Mouse (Mus musculus): ENCODE measurements at regions not wholly inside any gene's neighbourhood (a gene's known extent, or its start where the extent isn't known, plus 50 kb on each side); places are given as distances from the start of the nearest gene placed in this dataset.

DNA sequence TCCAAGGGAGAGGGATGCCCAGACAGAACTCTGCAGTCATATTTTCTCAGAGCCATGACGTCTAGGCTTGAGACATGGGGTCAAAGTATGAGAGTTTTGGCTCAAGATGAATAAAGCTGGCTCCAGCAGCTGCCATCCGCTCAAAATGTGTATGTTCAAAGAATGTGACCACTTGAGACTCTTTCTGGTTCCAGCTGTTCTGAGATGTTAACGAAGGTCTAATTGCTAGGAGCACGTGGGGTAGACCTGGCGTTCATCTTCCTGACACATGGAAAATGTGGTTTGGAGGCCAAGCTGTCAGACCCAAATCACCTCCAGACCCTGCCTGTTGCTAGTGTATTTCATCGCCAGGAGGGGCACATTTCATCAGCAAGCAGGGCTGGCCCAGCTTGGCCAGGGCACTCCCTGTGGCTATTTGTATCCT lies 58.9 kb upstream of the Ankrd1 start:
- DNase-seq: peak; percentile 55

DNA sequence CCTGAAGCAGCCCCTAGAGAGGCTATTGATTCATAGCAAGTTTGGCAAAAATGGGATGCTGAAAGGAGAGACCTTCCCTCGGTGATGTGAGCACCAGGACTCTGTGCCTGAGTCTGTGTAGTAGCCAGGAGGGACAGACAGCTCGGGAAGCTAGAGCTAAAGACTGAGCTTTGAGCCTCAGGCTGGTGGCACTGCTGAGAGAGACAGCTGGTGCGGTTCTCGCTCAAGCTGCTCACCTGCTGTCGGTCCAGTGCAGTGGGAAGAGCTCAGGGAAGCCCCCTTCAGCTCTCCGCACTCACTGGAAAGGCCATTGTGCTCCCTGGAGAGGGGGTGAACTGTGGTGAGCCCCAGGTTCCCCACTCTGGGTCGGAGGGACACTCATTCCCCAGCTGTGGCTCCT lies 60.4 kb upstream of the Ankrd1 start:
- no peak for DNase-seq

DNA sequence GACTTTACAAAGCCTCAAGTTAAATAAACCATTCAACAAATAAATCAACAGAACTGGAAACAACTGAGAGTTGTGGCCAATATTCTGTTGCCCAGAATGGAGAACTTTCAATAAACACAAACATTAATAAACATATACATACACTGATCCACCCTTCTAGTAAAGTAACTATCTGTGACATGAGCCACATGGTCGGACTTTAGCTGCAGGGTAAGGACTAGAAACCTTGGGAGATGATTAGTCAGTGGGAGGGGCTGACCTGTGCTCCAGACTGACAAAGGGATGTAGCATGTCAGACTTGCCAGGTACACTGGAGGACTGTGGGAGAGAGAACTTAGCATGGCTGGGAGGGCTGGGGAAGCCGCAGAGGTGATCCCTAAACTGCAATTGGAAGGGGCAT lies 61.6 kb upstream of the Ankrd1 start:
- no peak for DNase-seq

DNA sequence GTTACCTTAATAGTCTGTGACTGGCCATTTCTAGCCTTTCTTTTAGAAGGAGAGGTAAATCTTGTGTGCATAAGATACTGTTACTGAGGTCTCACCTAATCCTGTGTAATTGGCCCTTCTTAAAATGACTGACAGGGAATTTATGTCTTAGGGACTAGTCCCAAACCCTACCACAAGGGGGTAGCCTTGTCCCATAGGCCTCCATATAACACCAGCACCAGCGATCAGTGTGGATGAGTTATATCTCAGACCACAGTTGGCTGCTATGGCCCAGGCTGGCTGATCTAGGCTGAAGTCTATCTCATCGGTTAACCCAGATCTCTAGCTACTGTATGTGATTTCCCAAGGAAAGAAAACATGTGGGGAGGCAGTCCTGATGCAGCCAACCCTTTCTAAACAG lies 63.2 kb upstream of the Ankrd1 start:
- peak; percentile 81 for DNase-seq

DNA sequence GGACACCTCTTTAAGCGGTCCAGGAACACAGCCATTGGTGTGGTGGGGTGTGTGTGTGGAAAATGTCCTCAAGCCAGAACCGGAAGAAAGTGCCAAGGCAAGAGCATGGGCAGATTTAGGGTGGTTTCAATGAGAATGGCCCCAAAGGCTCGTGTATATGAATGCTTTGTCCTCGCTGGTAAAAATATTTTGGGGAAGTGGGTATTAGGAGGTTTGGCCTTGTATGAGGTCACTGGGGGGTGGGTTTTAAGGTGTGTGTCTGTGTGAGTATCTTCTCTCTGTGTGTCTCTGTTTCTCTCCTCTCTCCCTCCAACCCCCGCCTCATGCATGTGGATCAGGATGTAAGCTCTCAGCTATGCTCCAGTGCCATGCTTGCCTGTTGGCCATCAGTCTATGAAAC lies 69.8 kb upstream of the Ankrd1 start:
- DNase-seq: no peak

DNA sequence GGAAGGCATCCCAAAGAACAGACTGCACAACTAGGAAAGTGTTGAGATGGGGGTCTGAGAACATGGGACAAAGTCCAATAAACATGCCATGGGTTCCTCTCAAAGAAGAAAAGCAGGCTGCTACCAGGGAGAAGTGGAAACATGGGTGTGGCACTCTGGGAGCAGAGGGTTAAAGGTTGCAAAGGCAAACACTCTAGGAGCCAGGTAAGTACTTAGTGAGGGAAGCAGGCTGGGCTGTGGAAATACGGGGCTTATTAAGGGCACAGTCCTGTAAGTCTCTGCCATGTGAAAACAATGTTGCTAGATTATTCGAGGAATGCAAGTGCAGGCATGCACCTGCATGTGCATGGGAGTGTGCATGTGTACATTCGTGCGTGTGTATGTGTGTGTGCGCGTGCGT lies 71.7 kb upstream of the Ankrd1 start:
- DNase-seq: no peak

DNA sequence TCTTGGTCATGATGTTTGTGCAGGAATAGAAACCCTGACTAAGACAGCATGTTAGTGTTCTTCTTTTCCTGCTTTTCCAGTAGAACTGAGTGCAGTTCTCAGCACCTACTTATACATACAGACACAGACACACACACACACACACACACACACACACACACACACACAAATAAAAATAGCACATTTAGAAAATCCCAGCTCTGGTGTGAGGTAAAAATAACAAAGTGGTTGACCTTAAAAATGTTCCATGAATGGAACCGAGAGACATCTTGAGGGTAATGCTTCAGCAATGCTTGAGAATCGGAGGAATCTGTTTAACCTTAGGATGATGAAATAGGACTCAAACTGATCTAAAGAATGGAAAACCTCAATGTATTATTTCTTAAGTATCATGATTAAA lies 84.4 kb upstream of the Ankrd1 start:
- no peak for DNase-seq

DNA sequence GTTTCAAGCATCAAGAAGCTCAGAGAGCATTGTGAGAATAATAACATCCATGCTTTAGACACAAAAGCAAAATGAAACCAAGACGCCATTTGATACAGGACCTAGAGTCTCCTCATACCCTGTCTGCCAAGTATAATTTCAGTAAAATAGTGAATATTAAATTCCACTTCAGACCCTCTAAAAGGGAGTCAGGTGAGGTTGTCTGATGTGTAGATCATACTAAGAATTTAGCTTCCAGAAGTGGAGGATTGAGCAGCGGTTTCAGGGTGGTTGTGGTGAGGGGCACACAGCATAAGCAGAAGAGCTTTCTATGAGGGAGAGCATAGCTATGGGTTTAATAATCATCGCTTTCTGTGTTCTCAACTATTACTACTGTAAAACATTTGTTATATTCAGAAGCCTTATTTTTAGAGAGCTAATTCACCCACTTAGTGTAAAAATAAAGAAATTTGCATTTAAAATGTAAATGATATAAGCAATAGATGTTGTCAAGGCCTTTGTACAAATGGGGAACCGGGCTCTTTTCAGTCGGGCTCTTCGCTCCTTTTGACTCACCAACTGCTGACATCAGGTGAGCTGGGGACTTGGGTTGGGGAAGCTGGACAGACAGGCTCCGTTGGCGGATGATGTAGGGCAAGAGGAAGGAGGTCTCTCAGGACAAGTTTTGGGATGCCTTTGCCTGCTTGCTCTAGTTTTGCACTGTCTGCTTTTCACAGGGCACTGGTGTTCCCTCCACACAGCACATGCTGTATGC lies 85.2 kb upstream of the Ankrd1 start:
- DNase-seq: no peak

DNA sequence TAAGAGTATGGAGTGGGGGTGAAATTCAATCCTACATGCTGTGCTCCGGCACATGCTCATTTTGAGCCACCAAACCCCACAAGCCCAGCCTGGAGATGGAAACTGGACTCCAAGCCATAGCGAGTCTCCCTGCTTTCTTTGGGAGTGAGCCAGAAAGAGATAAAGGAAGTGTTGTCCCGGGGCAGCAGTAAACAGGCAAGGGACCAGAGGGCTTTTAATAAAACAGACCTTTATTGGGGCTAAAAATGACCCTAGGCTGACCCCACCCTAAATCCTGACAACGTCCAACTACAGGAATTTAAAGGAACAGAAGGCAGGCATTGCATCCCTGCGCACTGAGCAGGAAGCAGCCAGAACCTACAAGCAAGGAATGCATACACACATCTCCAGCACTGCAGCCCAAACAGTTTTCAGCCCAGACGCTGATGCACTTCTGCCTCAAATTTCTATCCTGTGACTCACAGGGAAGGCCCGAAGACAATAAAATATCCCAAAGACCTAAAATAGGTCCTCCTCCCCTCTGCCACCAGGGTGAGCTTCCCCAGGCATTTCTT lies 87.9 kb upstream of the Ankrd1 start:
- DNase-seq: peak; percentile 26

DNA sequence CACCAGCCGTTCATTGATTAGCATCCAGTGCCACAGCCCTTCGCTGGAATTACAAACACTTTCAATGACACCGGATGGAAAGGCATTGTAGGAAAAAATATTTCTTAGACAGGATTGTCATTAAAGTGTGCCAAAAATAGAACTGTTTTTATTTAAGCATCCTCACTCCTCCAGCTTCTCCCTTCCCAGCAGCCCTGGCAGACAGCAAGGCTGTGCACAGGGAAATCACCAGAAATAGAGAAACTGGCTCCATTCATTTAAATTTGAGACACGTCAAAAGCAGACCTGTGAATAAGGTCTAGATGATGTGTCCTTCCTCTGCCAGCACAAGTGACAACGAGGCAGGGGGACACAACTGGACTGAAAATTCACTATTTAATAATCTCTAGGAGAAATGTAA lies 88.5 kb upstream of the Ankrd1 start:
- no peak for DNase-seq

DNA sequence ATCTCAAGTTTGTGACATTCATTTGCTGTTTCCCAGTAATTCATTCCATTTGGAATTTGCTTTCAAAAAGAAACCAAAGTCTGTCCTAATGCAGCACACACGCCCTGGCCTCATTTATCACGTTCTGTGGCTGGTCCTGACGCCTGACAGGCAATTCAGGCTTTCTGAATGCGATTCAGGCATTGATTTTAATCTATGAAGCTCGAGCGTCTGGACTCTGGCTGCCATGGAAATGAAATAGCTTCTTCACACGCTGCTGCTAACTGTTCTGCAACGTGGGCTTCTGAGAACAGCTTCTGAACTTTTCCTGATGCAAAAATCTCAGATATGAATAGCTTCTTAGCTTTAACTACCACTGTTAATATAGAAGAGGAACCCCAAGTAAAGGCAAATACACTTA lies 93.6 kb upstream of the Ankrd1 start:
- DNase-seq: no peak

DNA sequence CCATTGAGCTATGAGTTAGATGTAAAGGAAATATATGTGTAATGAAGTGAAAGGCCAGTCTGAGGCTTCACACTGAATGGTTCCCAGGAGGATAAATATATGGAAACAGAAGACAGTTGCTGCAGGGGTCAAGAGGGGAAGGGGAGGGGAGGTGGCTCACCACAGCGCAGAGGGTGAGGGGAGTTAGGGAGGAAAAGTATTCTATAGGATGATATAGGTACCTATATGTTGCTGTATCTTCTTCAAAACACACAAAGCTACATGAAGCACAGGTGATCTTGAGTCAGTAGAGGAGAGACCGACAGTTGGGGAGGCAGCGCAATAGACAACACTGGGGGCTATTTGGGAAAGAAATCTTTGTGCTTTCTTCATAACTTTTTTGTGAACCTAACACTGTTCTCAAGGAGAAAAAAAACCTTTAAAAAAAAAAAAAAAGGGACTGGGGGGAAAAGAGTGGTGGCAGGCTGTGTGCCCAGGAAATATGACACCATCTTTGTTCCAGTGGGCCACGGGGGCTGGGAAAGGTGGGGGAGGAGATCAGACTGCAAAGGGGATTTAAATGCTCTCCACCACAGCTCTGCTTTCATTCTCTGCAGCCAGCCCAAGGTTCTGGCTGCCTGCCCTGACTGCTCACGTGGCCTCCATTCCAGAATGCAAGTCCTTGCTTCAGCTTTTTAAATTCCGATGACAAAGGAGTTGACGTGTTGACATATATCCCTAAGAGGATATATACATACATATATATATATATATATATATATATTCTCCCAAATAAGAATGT lies 94.5 kb upstream of the Ankrd1 start:
- DNase-seq: peak; percentile 86

DNA sequence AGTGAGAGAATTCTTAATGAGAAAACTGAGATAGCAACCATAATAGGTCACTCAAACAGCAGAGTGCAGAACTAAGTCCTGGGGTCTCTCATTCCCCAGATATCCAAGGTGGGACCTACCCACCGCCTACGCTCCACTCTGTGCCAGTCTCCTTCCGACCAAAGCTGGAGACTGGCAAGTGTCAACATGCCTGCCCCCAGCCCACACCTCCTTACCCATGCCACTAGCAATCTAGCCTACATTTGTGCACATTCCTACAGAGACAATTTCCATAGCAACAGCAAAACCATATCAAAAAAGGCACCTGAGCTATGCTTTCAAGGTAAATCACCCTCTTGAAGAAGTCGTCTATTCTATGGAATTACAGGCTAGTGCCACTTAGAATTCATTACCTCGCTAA lies 97.3 kb upstream of the Ankrd1 start:
- DNase-seq: no peak

DNA sequence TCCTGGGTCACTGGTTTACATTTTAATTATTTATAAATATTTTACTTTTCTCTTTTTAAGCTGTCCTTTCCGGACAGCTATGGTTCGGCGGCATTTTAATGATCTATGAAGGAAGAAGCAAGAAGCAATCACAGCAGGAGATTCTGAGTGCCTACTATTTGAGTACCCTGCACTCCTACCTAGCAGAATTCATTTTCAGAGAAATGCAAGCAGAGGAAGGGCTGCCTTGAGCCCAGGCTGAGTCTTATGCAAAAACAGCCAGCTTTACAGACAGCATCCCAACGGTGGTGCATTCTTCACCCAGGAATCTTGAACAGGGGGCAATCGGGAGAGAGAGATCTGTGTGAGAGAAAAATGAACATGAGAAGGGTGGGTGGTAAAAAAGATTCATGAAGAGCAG lies 97.7 kb upstream of the Ankrd1 start:
- DNase-seq: no peak

DNA sequence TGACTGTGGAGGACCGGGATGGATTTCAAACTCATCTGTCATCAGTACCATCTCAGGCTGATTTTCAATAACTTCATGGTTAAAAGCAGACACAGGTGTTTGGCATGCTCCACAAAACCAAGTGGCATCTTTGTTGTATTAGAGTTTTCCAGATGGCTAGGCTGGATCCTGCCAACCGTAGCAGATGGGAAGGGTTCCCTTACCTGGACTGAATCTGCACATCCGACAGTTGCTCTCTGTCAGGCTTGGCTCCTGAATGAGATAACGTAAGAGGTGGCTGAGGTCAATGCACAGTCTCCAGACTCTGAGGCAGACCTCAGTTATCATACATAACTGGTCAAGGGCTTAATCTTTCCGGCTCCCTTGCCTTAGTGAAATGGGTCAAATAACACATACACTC lies 99.0 kb upstream of the Ankrd1 start:
- no peak for DNase-seq

DNA sequence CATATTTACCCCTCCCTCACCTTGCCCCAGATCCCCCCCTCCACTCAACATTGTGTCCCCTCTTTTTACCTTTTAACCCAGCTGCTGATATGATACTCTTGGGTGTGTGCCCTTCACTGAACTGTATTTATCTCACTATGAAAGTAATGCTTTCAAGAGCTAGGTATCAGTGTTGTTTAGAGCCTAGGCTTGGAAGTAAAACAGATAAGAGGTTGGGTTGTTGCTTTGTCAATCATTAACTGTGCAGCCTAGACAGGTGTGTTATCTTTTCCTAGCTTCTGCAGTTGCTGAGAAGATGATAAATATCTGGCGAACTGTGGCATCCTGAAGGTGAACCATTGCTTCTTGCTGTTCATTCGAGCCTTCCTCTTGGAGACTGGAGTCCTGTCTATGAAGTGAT lies 101.2 kb upstream of the Ankrd1 start:
- DNase-seq: no peak

DNA sequence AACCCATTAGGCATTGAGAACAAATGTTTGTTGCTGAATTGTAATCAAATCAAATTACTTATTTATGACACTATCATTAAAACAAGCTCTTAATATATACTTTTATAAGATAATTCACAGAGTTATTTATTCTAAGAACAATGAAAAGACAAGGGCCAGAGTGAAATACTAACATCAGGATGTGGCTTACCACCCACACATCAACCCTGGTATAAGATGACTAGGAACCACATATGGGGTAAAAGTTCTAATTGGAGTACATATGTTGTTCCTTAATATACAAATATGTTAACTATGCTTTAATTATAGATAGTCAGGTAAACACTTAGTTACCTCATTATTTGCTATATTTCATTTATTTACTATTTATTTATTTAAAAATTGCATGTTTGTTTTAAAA lies 101.7 kb upstream of the Ankrd1 start:
- DNase-seq: no peak

DNA sequence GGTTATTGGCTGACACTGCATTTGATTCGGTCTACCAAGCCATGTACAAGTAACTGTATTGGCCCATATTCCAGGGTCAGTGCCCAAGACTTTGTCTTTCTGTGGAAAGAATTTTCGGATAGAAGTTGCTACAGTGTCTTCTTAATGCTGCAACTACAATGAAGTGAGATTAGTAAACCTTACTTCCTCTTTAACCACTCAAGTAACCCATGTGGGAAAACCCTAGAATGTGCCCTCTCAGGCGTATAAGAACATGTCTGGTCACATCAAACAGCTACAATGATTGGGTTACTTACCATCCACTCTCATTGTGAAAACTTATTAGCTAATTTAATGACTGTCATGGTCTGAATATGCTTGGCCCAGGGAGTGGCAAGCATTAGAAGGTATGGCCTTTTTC lies 102.3 kb upstream of the Ankrd1 start:
- no peak for DNase-seq

DNA sequence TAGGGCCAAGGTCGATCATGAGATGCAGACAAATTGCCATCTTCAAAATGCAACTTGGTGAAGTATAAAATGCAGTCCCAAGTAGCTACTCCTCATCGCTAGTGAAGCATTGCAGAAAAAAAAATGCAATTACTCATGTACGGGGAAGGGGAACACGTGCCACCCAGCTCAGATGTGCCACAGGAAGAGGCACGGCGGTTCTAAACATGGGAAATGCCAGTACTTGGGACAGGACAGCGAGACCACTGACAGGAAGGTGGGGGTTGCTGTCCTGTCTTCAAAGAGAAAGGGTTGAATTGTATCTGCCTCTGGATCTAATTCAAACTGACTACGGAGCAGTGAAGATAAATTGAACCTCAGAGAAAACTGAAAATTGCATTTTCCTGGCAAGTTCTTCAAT lies 104.6 kb upstream of the Ankrd1 start:
- no peak for DNase-seq

DNA sequence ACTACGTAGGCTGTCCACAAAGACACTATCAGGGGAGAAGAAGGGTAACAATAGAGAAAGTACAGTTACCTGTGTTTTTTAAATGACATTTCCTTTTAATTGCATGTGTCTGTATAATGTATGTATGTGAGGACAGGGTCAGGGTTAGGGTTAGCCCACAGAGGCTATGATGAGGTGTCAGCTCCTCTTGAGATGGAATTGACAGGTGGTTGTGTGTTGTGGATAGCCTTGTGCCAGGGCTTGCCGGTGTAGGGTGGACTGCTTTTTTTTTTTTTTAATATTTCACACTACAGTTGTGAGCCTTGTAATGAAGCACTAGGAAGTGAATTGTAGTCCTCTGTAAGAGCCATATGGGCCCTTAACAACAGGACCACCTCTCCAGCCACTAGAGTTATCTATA lies 105.7 kb upstream of the Ankrd1 start:
- no peak for DNase-seq

DNA sequence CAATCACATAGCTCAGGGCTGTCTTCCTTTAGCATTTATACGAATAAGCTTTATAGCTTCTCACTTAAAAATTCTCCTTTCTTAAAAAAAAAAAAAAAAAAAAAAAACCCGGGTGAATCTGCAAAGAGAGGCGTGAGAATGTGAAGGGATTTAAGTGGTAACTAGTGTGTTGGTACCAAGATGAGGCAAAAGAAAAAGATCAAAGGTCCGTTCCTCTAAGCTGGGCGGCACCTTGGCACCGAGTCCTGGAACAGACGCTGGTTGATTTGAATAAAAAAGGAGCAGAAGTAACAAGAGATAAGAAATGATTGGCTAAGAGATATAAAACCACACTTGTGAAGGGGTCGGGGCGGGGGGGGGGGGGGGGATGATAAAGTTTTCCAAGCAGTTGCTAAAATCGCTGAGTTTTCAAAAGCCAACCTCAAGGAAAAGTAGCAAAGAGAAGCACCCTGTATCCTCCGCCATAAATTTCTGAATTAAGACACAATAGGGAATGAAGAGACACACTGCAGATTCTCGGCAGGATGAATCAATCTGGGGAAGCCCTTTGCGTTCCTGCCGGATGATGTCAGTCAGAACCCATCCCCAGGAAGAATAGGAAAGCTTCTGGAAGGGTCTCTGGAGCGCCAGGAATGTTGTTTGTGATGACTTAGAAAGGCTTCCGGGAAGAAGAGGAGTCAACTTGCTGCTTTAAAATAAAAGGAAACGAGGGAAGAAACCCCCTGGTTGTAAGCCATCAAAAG lies 107.7 kb upstream of the Ankrd1 start:
- no peak for DNase-seq

DNA sequence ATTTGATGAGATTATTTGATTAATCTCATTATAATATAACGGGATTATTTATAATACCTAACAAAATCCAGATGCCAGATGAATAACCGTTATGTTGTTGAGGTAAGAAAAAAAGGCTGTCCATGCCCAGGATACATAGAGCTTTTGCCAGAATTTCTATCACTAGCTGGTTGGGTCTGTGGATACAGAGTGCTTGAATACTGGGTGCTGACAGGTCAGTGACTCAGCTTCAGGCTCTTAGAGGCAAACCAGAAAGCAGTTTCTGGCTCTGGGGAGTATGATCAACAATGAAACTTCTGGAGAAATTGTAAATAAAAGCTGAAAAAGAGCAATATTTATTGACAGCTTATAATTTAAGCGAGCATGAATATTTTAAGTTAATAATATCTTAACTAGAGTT lies 109.4 kb upstream of the Ankrd1 start:
- no peak for DNase-seq

DNA sequence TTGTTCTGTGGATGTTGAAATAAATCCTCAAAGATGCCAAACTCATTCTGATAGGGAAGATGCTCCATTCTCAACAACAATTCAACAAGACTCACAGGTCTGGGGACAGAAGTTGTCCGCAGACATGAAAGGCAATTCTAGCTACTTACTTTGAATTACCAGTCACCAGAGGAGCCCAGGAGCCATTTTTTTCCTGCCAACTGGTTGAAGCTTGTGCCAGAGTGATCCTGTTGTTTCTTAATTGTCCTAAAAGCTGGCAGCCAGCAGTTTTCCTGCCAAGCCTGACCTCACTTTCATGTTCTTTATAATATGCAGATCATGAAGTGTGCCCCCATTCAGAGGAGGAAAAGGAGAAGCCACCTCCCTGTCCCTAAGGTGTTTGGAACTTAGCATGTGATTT lies 110.0 kb upstream of the Ankrd1 start:
- no peak for DNase-seq
